Mouse (Mus musculus) heart, postnatal 0 days (tissue): ENCODE data around the gene Lcor. TPM values are rescaled to one million over a fixed set of nuclear protein-coding genes. Genes with fewer than 3 reads are reported as not detected.
A peak's percentile ranks its signal among the peaks of the same experiment; 100 is the strongest.

Experiments used
- ATAC-seq: fragments of 200-750 bp; cut with Nextera tagmentation; 2 replicates; pipeline ENCODE4 v1.8.0; 2017; ENCODE audit warnings: low read depth, moderate number of reproducible peaks, moderate library complexity; ENCODE audit not compliant: insufficient read depth
- DNase-seq: peaks from one replicate; pipeline ENCODE4 v3.0.0-alpha.2; 2016; ENCODE audit warnings: low spot score
- H3K27ac ChIP-seq: fragments of 300-500 bp; sonication (generic); 2 replicates; pipeline ENCODE4 v1.5.1; 2014; ENCODE audit warnings: low read depth, mild to moderate bottlenecking
- H3K27me3 ChIP-seq: fragments of 300-500 bp; sonication (generic); 2 replicates; pipeline ENCODE4 v1.6.1; 2014; ENCODE audit warnings: low read length, mixed read lengths; ENCODE audit not compliant: control insufficient read depth, insufficient read depth
- H3K36me3 ChIP-seq: fragments of 300-500 bp; sonication (generic); replicated peaks from 2 replicates; pipeline ENCODE4 v1.6.1; 2014; ENCODE audit warnings: low read length, mixed read lengths; ENCODE audit not compliant: control insufficient read depth, insufficient read depth
- H3K4me1 ChIP-seq: fragments of 300-500 bp; sonication (generic); 2 replicates; pipeline ENCODE4 v1.6.1; 2014; ENCODE audit warnings: antibody characterized with exemption; ENCODE audit not compliant: control insufficient read depth, insufficient read depth
- H3K4me2 ChIP-seq: fragments of 300-500 bp; sonication (generic); 2 replicates; pipeline ENCODE4 v1.6.1; 2014; ENCODE audit warnings: low read depth, mild to moderate bottlenecking, low read length, moderate library complexity
- H3K4me3 ChIP-seq: fragments of 300-500 bp; sonication (generic); 2 replicates; pipeline ENCODE4 v1.5.1; 2014; ENCODE audit warnings: low read depth, low read length
- H3K9ac ChIP-seq: fragments of 300-500 bp; sonication (generic); replicated peaks from 2 replicates; pipeline ENCODE4 v1.6.1; 2014; ENCODE audit warnings: low read depth, low read length, mixed read lengths
- H3K9me3 ChIP-seq: fragments of 300-500 bp; sonication (generic); replicated peaks from 2 replicates; pipeline ENCODE4 v1.6.1; 2016; ENCODE audit warnings: low read length; ENCODE audit not compliant: control insufficient read depth
- CTCF ChIP-seq: IDR thresholded peaks from 2 replicates; pipeline ENCODE4 v1.5.1; 2016; ENCODE audit warnings: antibody characterized with exemption, control low read depth, low read depth
- EP300 ChIP-seq: IDR thresholded peaks from 2 replicates; pipeline ENCODE4 v1.6.1; 2016; ENCODE audit warnings: antibody characterized with exemption, low read depth
- WGBS: fragments of 180-500 bp; shearing (Covaris S2); extraction: QIAGEN DNeasy Blood & Tissue Kit; methylation state at CpG from one replicate; pipeline ENCODE4 v1.1.7; 2014; 5-methylcytosine and 5-hydroxymethylcytosine counted together
- microRNA-seq: library from miRNA; unstranded; fragments of <30 nt; microRNA quantifications from one replicate; pipeline ENCODE4, GENCODE M21; 2016
- polyA plus RNA-seq: library from polyadenylated mRNA; unstranded; fragments of >200 nt; fragmentation: Nextera tagmentation; extraction: Ambion mirVana; gene quantifications from 2 replicates; pipeline ENCODE4 v1.2.1, GENCODE M21; 2015
- total RNA-seq: library from RNA; depleted of rRNA; stranded (reverse); fragments of >200 nt; gene quantifications from 2 replicates; pipeline ENCODE4 v1.2.3, GENCODE M21; 2014; ENCODE audit warnings: low replicate concordance; rRNA removed

Gene Lcor
- total and polyA plus RNA-seq, 2 experiments from 2014 or later = 7.5 to 8.0 TPM

DNA sequence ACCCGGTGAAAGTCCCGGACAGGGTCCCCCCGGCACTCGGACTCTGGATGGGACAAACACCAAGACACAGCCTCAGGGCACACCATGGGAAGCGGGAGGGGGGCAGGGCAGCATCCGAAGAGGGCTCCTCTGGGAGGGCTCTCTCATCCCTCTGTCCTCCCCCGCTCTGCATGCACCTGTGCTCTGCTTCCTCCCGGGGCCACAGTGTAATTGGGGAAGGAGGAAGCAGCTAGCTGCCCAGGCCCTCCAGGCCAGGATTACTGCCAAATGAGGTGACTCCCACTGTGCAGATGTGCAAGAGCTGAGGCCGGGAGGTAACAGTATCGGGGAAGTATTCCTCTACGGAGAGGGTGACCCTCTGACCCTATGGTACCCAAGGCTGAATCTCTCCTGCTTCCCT lies 118.2 kb downstream of the Lcor start:
- Histone ChIP-seq H3K4me1 (0 out of 2 replicates have a peak, but pooled peaks cover 11% of the 10 kb centered on the region), H3K4me3 (no peak overlapping the region), H3K27me3 (no peaks in the 10 kb centered on the region), H3K9ac (no peak overlapping the region), H3K27ac (no peak overlapping the region), H3K36me3 (no peaks in the 10 kb centered on the region), H3K4me2 (no peak overlapping the region), H3K9me3 (no peaks in the 10 kb centered on the region)
- TF ChIP-seq CTCF (no peak), EP300 (no peak)
- no peak for DNase-seq
- peak; percentile 18; the same call in 1 of the 2 replicates for ATAC-seq
- 65% methylated on average over 11 of the region's 11 CpGs for WGBS

DNA sequence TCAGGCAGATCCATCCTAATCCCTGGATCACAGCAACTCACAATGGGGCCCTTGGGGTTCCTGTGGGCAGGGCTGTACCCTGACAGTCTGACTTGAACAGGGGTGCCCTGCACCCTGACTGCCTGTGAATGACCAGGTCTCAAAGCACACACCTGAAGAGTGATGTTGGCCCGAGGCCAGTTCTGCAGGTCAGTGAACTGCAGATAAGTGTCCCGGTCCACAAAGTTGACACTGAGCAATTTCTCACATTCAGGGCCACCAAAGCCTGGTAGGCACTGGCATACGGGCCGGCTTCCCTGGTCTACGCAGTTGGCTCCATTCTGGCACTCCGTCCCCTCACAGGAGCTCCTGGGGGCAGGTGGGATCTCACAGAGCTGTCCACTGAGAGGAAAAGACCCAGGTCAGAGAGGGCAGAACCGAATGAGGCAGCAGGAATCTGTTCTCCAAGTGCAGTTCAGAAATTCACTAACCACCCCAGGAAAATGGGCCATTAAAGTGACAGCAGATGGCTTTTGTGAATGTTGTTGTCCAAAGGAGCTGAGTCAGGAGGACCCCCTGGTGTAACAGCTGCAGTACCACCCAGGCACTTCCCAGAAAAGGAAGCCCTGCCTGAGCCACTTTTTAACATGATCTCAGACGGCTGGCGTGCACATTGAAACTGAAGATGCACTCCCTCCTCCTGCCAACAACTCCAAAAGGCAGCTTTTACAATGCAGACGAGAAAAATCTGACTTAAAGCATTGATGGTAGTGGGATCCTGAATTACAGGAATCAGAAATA lies 124.0 kb downstream of the Lcor start:
- no peak overlapping the region for H3K27ac ChIP-seq
- no peaks in the 10 kb centered on the region for H3K36me3 ChIP-seq
- DNase-seq = no peak
- H3K9ac ChIP-seq = no peak overlapping the region
- ATAC-seq = no peak
- TF ChIP-seq CTCF = no peak
- no peak for TF ChIP-seq EP300
- no peaks in the 10 kb centered on the region for H3K9me3 ChIP-seq
- no peak overlapping the region for H3K4me2 ChIP-seq
- H3K27me3 ChIP-seq = no peaks in the 10 kb centered on the region
- H3K4me1 ChIP-seq = no peaks in the 10 kb centered on the region
- WGBS = 75% methylated on average over 10 of the region's 10 CpGs
- H3K4me3 ChIP-seq = no peak overlapping the region

DNA sequence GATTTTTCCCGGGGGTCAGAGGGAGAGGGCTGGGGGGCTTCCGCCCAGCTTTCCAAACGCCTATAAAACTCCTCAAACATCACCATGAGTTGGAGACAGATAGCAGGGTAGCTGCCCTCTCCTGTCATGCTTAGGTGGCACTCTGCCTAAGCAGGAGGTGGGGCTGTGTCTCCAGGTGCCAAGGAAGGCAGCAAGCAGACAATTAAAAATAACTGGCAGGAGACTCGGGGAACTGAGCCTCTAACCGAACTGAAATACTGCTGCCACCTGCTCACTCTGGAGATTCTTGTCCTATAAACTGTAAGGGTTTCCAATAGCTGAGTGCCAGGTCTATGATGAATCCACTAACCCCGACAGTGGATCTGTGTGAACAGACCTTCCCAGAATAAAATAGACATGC lies 129.2 kb downstream of the Lcor start:
- no peak overlapping the region for H3K9ac ChIP-seq
- ATAC-seq (no peak), DNase-seq (no peak)
- no peak overlapping the region for H3K4me2 ChIP-seq
- no peaks in the 10 kb centered on the region for H3K9me3 ChIP-seq
- no peaks in the 10 kb centered on the region for H3K27me3 ChIP-seq
- H3K4me1 ChIP-seq = no peaks in the 10 kb centered on the region
- TF ChIP-seq EP300 (no peak), CTCF (no peak)
- WGBS = 62% methylated on average over 6 of the region's 6 CpGs
- H3K4me3 ChIP-seq = no peak overlapping the region
- H3K27ac ChIP-seq = no peak overlapping the region
- H3K36me3 ChIP-seq = no peaks in the 10 kb centered on the region

Small RNA genes within 50 kb of the gene (microRNA-seq; reads per million reads assigned to microRNA genes)
- gene Mir8091 = not detected

Other genes starting within 250 kb of the Lcor start
- gene Tm9sf3, start 218.6 kb upstream of the Lcor start, total RNA-seq = 91.6 and 111 TPM in 2 replicates
- gene Tm9sf3, start 218.6 kb upstream of the Lcor start, polyA plus RNA-seq = 56.4 and 58.0 TPM in 2 replicates
- 0.50 and 1.5 TPM in 2 replicates for gene Pik3ap1, start 97.5 kb upstream of the Lcor start, total RNA-seq
- gene Pik3ap1, start 97.5 kb upstream of the Lcor start, polyA plus RNA-seq = 0.93 TPM in 2 replicates
- gene Gm340, start 99.7 kb downstream of the Lcor start, total RNA-seq = 5.1 and 9.4 TPM in 2 replicates
- gene Gm340, start 99.7 kb downstream of the Lcor start, polyA plus RNA-seq = 0.63 and 0.79 TPM in 2 replicates